Mouse (Mus musculus) cerebellum, adult 9-11 months (tissue): ENCODE data around the gene Gm39566.
"Not testable (repeated sequence)": the region's sequence is repeated elsewhere in the genome, so short reads cannot be mapped to it uniquely, and the experiment has no call there.

Experiments
- DNase-seq: peaks from one replicate; pipeline ENCODE4 v3.0.0; 2022

Gm39566 gene

GRCm38 (mm10) chr11:69815155-69815554, at the start of gene Gm39566:
Gene Gm39566, minus strand, starts transcription at chr11:69815298.
- no peak for DNase-seq

- no peak for DNase-seq
Measured at GRCm38 (mm10) chr11:69864138-69864860, 49.2 kb upstream of the Gm39566 start.

GRCm38 (mm10) chr11:69863729-69864128, 48.6 kb upstream of the Gm39566 start:
- DNase-seq = not testable (repeated sequence)

GRCm38 (mm10) chr11:69858113-69858998, 43.3 kb upstream of the Gm39566 start, which contains the start of gene Tnk1:
Gene Tnk1, minus strand, starts transcription at chr11:69858730.
- DNase-seq = no peak

- peak; percentile 63 for DNase-seq
Measured at GRCm38 (mm10) chr11:69855347-69855746, 40.2 kb upstream of the Gm39566 start.

- no peak for DNase-seq
Measured at GRCm38 (mm10) chr11:69854680-69855079, 39.6 kb upstream of the Gm39566 start.

- no peak for DNase-seq
Measured at GRCm38 (mm10) chr11:69853994-69854393, 38.9 kb upstream of the Gm39566 start.

- no peak for DNase-seq
Measured at GRCm38 (mm10) chr11:69850754-69851153, 35.7 kb upstream of the Gm39566 start.

- DNase-seq = no peak
Measured at GRCm38 (mm10) chr11:69849884-69850283, 34.8 kb upstream of the Gm39566 start.

GRCm38 (mm10) chr11:69849128-69849527, 34.0 kb upstream of the Gm39566 start:
- peak; percentile 15 for DNase-seq

GRCm38 (mm10) chr11:69848021-69848420, 32.9 kb upstream of the Gm39566 start:
- DNase-seq = peak; percentile 86

GRCm38 (mm10) chr11:69846738-69847688, 31.9 kb upstream of the Gm39566 start:
- DNase-seq = peak; percentile 62

GRCm38 (mm10) chr11:69846198-69846680, 31.1 kb upstream of the Gm39566 start, which contains the start of gene Plscr3:
Gene Plscr3, plus strand, starts transcription at chr11:69846376.
- peak; percentile 93 for DNase-seq

- no peak for DNase-seq
Measured at GRCm38 (mm10) chr11:69838714-69839104, 23.6 kb upstream of the Gm39566 start.

GRCm38 (mm10) chr11:69837952-69838713, 23.0 kb upstream of the Gm39566 start, which contains the start of gene Tmem256:
Gene Tmem256, plus strand, starts transcription at chr11:69838514.
- peak; percentile 98 for DNase-seq

- no peak for DNase-seq
Measured at GRCm38 (mm10) chr11:69837604-69837951, 22.5 kb upstream of the Gm39566 start, which contains the start of gene Nlgn2. Gene Nlgn2, minus strand, starts transcription at chr11:69837784.

- peak; percentile 84 for DNase-seq
Measured at GRCm38 (mm10) chr11:69836703-69837576, 21.8 kb upstream of the Gm39566 start.

GRCm38 (mm10) chr11:69835966-69836335, 20.9 kb upstream of the Gm39566 start:
- peak; percentile 71 for DNase-seq

GRCm38 (mm10) chr11:69835326-69835965, 20.3 kb upstream of the Gm39566 start:
- DNase-seq = peak; percentile 64

- peak; percentile 57 for DNase-seq
Measured at GRCm38 (mm10) chr11:69834001-69834549, 19.0 kb upstream of the Gm39566 start.
